Mouse (Mus musculus) heart, postnatal 25 days (tissue): ENCODE measurements around the gene March1. TPM values are rescaled to one million over a fixed set of nuclear protein-coding genes. Genes with fewer than 3 reads are reported as not detected.

Experiments
- DNase-seq: peaks from one replicate; pipeline ENCODE4 v3.0.0; 2022; ENCODE audit warnings: low spot score
- intact Hi-C: fragments of 180-260 bp; cut with DNase I; formaldehyde crosslinking; loops from one replicate; pipeline ENCODE4 v1.15.1; 2025
- total RNA-seq, 2 experiments: library from RNA; stranded (reverse); gene quantifications; 2 replicates each; pipeline ENCODE4 v1.2.3; 2021

Gene March1
- total RNA-seq, 2 experiments from 2014 or later, result 1.4 to 1.5 TPM

DNA sequence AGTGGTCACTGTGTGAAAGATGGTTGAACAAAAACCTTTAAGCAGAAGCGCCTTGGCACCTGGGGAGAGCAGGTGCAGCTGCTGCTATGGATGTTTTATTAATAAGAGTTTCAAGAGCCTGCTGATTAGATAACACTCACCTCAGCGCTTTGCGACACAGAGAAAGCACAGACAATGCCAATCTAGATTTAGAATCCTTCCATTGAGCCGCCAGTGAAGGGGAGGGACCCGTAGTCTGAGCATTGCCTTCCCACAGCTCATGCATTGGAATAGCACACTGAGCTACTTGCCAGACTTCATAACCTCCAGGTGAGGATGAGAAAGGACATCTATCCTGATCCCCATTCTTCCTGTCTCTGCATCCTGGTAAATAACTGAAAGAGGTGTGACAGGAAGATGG, 359.2 kb downstream of the March1 start:
- DNase-seq, result no peak
- intact Hi-C loops, result no loop called here

DNA sequence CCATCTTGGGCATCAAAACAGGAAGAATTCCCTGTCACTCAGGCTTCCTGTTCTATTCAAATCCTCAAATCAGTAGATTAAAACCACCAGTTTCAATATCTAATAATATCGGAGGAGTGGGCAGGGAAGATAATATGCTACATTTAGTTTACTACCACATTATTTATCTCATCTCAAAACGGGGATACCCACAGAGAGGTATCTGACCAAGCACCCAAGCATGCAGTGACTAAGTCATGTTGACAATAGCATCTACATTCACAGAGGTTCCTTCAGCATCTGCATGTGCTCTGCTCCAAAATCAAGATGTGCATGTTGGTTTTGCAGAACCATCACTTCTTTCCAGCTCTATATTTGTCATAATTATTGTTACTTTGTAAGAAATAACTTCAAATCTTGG, 364.3 kb downstream of the March1 start:
- intact Hi-C loops, result no loop called here
- no peak for DNase-seq

DNA sequence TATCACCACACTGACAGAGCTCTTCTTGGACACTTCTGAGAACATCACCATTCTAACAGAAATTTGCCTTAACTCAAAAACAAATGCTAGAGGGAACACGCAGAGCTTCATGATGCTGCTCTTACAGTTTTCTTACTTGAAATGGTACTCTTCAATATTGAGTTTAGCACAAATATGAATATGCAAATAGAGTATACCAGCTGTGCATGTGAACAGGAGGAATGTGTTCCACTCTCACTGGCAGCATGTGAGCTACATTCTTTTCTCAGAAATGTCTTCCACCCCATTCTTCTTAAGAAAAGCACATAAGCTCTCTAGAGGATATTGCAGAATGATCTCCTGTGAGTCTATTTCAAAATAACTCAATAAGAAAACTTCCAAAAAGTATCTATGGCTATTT, 370.0 kb downstream of the March1 start:
- intact Hi-C loops, result no loop called here
- no peak for DNase-seq

- no peak for DNase-seq
- intact Hi-C loops, result no loop called here
Measured at GRCm38 (mm10) chr8:66022815-66023214, 405.1 kb downstream of the March1 start.

DNA sequence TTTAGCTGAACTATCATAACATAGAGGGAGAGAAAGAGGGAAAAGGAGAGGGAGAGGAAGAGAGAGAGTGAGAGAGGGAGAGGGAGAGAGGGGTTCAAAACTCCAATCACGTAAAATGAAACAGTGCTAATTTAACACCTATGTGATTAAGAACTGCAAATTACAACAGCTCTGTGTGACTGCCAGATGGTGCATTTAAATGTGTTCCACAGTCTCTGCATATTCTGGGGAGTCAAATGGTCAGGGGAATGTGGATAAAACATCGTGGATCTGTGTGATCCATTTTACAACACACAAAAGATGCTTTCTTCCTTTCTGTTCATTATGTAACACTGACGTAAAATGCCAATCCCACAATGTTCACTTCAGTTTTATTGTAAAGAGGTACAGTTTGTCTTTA, 416.0 kb downstream of the March1 start:
- DNase-seq, result no peak
- intact Hi-C loops, result no loop called here

- DNase-seq, result no peak
- intact Hi-C loops, result no loop called here
Measured at GRCm38 (mm10) chr8:66034429-66034828, 416.7 kb downstream of the March1 start.

GRCm38 (mm10) chr8:66094152-66094551, 476.5 kb downstream of the March1 start:
- intact Hi-C loops, result no loop called here
- DNase-seq, result no peak

- intact Hi-C loops, result no loop called here
- DNase-seq, result no peak
Measured at GRCm38 (mm10) chr8:66098148-66098547, 480.4 kb downstream of the March1 start.

- intact Hi-C loops, result no loop called here
Measured at GRCm38 (mm10) chr8:66119294-66119693, 501.6 kb downstream of the March1 start.

GRCm38 (mm10) chr8:66159648-66160047, 541.9 kb downstream of the March1 start:
- intact Hi-C loops, result no loop called here
- DNase-seq, result no peak

More at GRCm38 (mm10) chr8:66119294-66119693, 501.6 kb downstream of the March1 start:
- DNase-seq, result no peak

DNA sequence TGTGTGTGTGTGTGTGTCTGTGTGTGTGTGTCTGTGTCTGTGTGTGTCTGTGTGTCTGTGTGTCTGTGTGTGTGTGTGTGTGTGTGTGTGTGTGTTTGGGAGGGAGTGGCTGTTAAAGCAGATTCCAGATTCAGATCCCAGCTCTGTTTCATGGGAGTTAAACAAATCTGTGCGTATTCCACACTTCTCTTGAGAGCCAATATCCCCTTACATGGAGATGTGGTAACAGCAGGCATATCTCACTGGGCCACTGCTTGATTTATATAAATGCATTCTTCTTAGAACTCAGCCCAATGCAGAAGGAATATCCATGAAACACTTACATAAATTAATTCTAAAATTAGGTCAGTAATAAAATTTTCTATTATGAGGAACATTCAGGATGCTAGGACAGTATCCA, 549.1 kb downstream of the March1 start:
- intact Hi-C loops, result no loop called here

GRCm38 (mm10) chr8:66167405-66168173, 549.9 kb downstream of the March1 start:
- intact Hi-C loops, result no loop called here

More for the DNA sequence above, 549.1 kb downstream of the March1 start:
- no peak for DNase-seq

DNA sequence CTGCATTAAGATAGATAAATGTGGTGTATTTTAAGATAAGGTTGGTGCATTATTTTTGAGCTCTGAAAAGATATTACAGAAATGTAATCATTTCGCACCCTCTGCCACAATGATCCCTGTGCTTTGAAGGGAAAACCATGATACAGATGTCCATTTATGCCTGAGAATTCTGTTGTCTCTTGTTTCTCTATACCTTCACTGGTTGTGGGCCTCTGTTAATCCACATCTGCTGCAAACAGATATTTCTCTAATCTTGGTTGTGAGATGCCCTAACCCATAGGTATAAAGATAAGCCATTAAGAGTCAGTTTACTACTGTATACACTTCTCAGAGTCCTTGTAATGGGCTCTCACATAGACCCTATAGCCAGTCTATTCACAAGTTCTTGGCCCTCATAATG, 561.6 kb downstream of the March1 start:
- intact Hi-C loops, result no loop called here
- no peak for DNase-seq

More at GRCm38 (mm10) chr8:66167405-66168173, 549.9 kb downstream of the March1 start:
- no peak for DNase-seq

DNA sequence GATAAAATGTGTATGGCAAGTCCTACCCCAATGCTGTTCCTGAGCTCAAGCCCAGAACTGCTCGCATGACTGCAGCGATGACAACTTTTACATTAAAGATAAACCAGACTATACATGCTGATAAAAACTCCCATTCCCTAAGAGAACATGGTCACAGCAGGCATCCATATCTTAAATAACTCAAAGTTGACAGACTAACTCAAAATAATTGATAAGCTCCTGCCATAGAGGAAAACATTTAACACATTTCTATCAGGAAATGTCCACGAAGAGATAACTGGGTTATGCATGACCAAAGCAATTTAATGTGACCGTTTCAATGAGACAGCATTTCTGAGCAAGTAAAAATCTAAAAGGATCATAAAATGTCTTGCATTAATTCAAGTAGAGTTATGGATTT, 563.6 kb downstream of the March1 start:
- no peak for DNase-seq
- intact Hi-C loops, result no loop called here

DNA sequence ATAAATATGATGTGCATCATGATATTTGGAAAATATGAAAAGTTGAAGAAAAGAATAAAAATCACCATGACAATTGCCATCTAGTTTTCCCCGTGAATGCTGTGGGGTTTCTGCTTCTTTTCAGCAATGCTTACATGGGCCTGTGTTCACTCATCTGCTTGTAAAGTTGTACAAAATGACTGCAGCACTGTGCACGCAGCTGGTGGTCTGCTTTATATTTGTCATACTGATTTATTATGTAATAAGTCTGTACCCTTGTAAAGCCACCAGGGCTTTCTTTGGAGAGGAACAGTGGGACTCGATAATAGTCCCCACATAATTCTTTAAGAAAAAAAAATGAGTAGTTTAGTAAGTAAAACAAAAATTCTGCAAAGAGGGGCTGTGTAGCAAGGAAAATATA, 564.6 kb downstream of the March1 start:
- intact Hi-C loops, result no loop called here
- no peak for DNase-seq

- DNase-seq, result no peak
- intact Hi-C loops, result no loop called here
Measured at GRCm38 (mm10) chr8:66183454-66183853, 565.8 kb downstream of the March1 start.

DNA sequence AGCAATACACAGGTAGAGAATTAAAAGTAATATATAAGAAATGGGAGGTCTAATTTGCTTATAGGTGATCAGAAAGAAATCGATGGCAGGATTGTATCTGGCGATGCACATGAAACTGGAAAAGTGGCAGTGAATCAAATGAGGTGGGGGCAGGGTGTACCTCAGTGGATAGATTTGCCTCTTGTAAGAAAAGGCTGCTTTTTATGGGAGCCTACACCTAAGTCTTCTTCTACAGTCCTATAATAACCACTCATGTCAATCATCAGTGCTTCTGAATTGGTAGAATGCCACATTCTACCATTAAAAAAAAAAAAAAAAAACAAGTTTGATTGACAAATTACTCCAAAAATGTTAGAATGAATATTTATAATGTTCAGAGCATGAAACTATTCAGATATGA, 567.5 kb downstream of the March1 start:
- no peak for DNase-seq
- intact Hi-C loops, result no loop called here

GRCm38 (mm10) chr8:66194416-66194815, 576.7 kb downstream of the March1 start:
- intact Hi-C loops, result no loop called here
- no peak for DNase-seq

DNA sequence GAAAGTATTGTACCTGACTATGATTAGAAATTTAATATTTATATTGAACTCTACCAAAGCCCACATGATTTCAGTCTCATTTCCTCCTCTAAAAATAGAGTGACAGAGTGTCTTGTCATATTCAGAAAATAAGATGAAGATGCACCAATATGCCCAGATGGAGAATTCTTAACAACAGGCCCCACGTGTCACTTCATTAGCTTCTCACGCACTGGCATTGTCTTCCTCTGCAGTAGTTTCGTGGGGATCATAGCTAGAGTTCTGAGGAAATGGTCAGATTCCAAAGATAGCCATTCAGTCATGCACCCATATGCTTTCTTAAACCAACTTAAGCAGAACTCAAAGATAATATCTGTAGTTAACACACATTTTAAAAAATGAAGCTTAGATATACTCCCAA, 582.5 kb downstream of the March1 start:
- no peak for DNase-seq
- intact Hi-C loops, result no loop called here

- no peak for DNase-seq
- intact Hi-C loops, result no loop called here
Measured at GRCm38 (mm10) chr8:66203814-66204438, 586.2 kb downstream of the March1 start.

DNA sequence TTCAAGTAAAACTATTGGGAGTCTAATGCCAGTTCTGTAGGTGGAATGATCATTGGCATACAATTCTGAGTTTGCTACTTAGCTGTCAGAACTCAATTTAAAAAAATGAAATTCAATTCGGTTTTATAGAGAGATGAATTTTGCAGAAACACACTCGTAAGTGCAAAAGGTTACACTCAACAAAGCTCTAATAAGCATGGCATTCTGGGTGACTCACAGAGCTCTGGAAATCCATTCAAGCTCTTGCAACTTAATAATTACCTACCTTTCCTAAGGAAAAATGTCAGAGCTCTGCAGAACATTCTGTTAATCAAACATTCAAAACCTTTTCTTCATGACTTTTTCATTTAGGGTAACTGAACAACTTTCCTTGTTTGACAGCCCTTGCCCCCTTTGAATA, 591.9 kb downstream of the March1 start:
- no peak for DNase-seq
- intact Hi-C loops, result no loop called here

DNA sequence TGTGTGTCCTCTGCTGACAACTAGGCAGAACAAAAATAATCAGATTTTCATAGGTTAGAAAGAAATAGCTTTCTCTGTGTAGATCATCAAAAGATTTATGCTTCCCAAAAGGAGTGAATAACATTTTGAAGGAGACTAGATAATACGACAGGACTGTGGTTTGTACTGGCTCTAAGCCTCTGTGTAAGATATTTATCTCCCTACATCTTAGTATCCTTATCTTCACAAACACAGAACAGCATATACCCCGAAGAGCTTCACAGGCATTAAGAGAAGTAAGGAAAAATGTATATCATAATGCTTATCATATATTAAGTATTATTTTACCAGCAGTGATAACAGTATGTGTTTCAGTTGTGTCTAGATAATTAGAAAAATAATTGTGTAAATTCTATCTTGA, 592.6 kb downstream of the March1 start:
- intact Hi-C loops, result no loop called here
- no peak for DNase-seq
